Mouse (Mus musculus) intestine, embryonic 15.5 days (tissue): ENCODE results near the gene Dpyd. TPM values are rescaled to one million over a fixed set of nuclear protein-coding genes. Genes with fewer than 3 reads are reported as not detected.

Experiments used
- ATAC-seq: fragments of 200-750 bp; cut with Nextera tagmentation; 2 replicates; pipeline ENCODE4 v1.8.0; 2017; ENCODE audit warnings: moderate TSS enrichment, moderate library complexity
- H3K27ac ChIP-seq: fragments of 300-500 bp; sonication (generic); 2 replicates; pipeline ENCODE4 v1.5.1; 2015; ENCODE audit warnings: mild to moderate bottlenecking, inconsistent platforms
- H3K27me3 ChIP-seq: fragments of 300-500 bp; sonication (generic); replicated peaks from 2 replicates; pipeline ENCODE4 v1.6.1; 2015; ENCODE audit warnings: inconsistent platforms
- H3K36me3 ChIP-seq: fragments of 300-500 bp; sonication (generic); 2 replicates; pipeline ENCODE4 v1.6.1; 2015; ENCODE audit warnings: inconsistent platforms
- H3K4me1 ChIP-seq: fragments of 300-500 bp; sonication (generic); replicated peaks from 2 replicates; pipeline ENCODE4 v1.6.1; 2015; ENCODE audit warnings: inconsistent platforms
- H3K4me2 ChIP-seq: fragments of 300-500 bp; sonication (generic); replicated peaks from 2 replicates; pipeline ENCODE4 v1.6.1; 2015; ENCODE audit warnings: mild to moderate bottlenecking, inconsistent platforms
- H3K4me3 ChIP-seq: fragments of 300-500 bp; sonication (generic); replicated peaks from 2 replicates; pipeline ENCODE4 v1.5.1; 2015; ENCODE audit warnings: inconsistent platforms
- H3K9ac ChIP-seq: fragments of 300-500 bp; sonication (generic); 2 replicates; pipeline ENCODE4 v1.6.1; 2015; ENCODE audit warnings: inconsistent platforms
- H3K9me3 ChIP-seq: fragments of 300-500 bp; sonication (generic); 2 replicates; pipeline ENCODE4 v1.6.1; 2016; ENCODE audit warnings: inconsistent platforms
- WGBS: fragments of 180-500 bp; shearing (Covaris S2); methylation state at CpG from one replicate; pipeline ENCODE4 v1.1.7; 2015; 5-methylcytosine and 5-hydroxymethylcytosine counted together
- polyA plus RNA-seq: library from polyadenylated mRNA; unstranded; fragments of >200 nt; fragmentation: Nextera tagmentation; extraction: Ambion mirVana; gene quantifications from 2 replicates; pipeline ENCODE4 v1.2.1, GENCODE M21; 2015

Dpyd gene
- polyA plus RNA-seq, 1 experiment from 2014 or later = 24.2 TPM

DNA sequence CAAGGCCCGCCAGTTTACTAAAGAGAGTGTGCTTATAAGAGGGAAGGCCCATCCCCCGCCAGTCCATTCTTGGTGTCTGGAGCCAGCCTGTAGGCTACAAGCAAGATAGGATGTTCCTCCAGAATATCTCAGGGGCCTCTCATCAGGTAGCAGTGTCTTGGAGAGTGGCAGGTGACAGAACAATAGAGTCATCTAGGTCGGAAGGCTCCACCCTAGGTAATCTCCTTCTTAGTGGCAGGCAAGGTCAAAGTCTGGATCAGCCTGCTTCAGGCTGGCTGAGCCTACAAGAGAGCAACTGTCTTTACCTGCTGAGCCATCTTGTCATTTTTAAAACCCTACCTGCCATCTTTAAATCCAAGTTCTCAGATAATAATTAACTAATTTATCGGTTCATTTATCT is 596.7 kb downstream of the Dpyd start:
- Histone ChIP-seq H3K27ac (no peak overlapping the region), H3K36me3 (no peaks in the 10 kb centered on the region), H3K27me3 (no peaks in the 10 kb centered on the region), H3K9me3 (no peaks in the 10 kb centered on the region), H3K4me3 (no peak overlapping the region), H3K4me1 (no peaks in the 10 kb centered on the region), H3K4me2 (no peak overlapping the region), H3K9ac (no peak overlapping the region)
- 71% methylated on average over 4 of the region's 4 CpGs for WGBS
- ATAC-seq = peak; percentile 89

DNA sequence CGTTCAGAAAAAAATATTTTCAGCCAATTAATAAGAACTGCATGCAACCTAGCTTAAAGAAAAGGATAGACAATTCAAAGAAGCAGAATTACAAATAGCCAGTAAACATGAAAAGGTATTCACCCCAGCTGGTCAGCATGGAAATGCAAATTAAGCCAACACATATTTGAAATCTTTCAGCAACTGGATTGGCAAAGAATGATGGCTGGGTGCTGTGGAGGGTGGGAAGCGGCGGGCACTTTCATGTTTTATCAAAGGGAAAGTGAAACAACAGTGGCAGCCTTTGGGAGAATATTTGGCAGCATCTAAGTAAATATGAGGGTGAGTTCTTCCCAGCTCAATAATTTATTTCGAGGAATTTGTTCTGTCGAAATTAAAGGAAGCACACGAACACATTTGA is 603.8 kb downstream of the Dpyd start:
- no peaks in the 10 kb centered on the region for H3K36me3 ChIP-seq
- no peaks in the 10 kb centered on the region for H3K9me3 ChIP-seq
- no peak overlapping the region for H3K4me2 ChIP-seq
- ATAC-seq = no peak
- WGBS = 77% methylated on average over 6 of the region's 6 CpGs
- H3K9ac ChIP-seq = no peak overlapping the region
- no peak overlapping the region for H3K27ac ChIP-seq
- no peaks in the 10 kb centered on the region for H3K4me1 ChIP-seq
- no peaks in the 10 kb centered on the region for H3K27me3 ChIP-seq
- no peak overlapping the region for H3K4me3 ChIP-seq

DNA sequence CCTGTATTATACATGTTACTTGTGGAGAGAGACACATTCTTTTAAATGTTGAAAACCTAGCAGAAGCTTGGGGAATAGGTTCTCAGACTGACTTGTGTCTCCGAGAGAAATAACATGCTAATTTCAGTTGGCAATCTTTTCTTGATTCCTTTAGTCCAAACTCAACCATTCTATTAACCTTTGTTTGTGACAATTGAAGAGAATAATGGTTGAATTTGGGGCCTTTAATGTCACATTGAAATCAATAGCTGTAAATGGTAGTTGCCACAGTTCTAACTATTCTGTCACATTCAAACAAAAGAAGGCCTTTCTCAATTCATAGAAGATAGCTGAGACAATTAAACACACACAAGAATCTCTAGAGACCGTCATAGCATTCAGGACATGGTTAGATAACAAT is 606.2 kb downstream of the Dpyd start:
- H3K4me3 ChIP-seq = no peak overlapping the region
- no peaks in the 10 kb centered on the region for H3K9me3 ChIP-seq
- 79% methylated on average over 2 of the region's 2 CpGs for WGBS

DNA sequence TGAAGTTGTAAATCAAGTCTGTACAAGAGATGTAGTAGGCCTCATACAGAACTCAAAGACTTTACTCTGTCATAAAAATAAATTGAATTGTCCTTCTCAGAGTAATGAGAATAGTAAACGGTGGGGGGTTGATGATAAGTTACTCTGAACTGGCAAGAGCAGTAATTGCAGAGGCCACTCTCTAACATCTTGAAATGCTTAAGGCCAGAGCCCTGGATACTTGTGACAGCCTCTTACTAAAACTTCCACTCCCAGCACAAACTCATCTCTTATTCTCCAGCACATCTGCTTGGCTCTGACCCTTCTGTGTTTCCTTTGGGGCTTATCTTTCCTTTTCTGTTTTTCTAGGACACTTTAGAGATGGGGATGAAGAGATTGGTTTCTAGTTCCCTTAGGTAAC is 606.7 kb downstream of the Dpyd start:
- H3K9ac ChIP-seq = no peak overlapping the region
- H3K4me1 ChIP-seq = no peaks in the 10 kb centered on the region
- no peak overlapping the region for H3K4me3 ChIP-seq
- 0 out of 2 replicates have a peak, but pooled peaks have one; percentile 36 for ATAC-seq
- H3K27me3 ChIP-seq = no peaks in the 10 kb centered on the region
- H3K4me2 ChIP-seq = no peak overlapping the region
- no peaks in the 10 kb centered on the region for H3K36me3 ChIP-seq
- WGBS = 21% methylated on average over 1 of the region's 1 CpGs
- no peak overlapping the region for H3K27ac ChIP-seq
- H3K9me3 ChIP-seq = no peaks in the 10 kb centered on the region

More for the DNA sequence above, 606.2 kb downstream of the Dpyd start:
- Histone ChIP-seq H3K27me3 (no peaks in the 10 kb centered on the region), H3K27ac (no peak overlapping the region), H3K36me3 (no peaks in the 10 kb centered on the region), H3K9ac (no peak overlapping the region), H3K4me1 (no peaks in the 10 kb centered on the region), H3K4me2 (no peak overlapping the region)
- no peak for ATAC-seq

DNA sequence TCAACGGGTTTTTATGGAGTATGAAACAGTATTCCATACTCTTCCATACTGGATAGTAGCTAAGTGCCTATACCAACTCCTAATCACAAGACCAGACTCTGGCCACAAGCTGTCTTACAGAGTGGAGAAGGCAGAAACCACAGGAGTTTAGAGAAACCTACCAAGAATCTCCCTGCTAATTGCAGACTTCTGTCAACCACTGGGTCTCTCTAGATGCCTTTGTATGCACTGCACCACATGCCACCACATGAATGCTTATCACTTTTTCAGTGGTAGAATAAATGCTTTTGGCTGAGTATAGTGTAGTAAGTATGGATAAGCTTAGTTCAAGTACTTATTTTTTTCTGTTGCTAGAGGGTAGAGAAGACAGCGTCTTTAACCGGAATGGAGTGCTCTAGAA is 621.3 kb downstream of the Dpyd start:
- ATAC-seq = no peak
- Histone ChIP-seq H3K4me3 (no peak overlapping the region), H3K4me1 (no peaks in the 10 kb centered on the region), H3K4me2 (no peak overlapping the region), H3K9ac (no peak overlapping the region), H3K27me3 (no peaks in the 10 kb centered on the region), H3K9me3 (no peaks in the 10 kb centered on the region), H3K27ac (no peak overlapping the region), H3K36me3 (no peaks in the 10 kb centered on the region)
- WGBS = 90% methylated on average over 3 of the region's 3 CpGs

DNA sequence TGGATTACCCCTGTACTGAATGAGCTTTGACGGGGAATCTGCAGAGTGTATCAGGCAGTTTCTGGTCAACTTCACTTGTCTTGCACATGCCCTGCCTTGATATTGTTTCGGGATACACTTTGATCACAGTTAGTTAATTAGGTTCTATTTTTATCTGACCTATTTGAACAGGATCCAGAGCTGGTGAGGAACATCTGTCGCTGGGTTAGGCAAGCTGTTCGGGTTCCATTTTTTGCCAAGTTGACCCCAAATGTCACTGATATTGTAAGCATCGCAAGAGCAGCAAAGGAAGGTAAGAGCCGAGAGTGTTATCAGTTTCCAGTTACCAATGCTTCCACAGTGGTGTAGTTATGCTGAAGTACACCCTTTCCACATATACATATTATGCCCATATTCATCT is 632.1 kb downstream of the Dpyd start:
- H3K4me2 ChIP-seq = no peak overlapping the region
- H3K9me3 ChIP-seq = no peaks in the 10 kb centered on the region
- no peaks in the 10 kb centered on the region for H3K36me3 ChIP-seq
- H3K4me1 ChIP-seq = no peaks in the 10 kb centered on the region
- 78% methylated on average over 6 of the region's 6 CpGs for WGBS
- H3K27ac ChIP-seq = no peak overlapping the region
- H3K9ac ChIP-seq = no peak overlapping the region
- no peak overlapping the region for H3K4me3 ChIP-seq
- ATAC-seq = no peak
- H3K27me3 ChIP-seq = no peaks in the 10 kb centered on the region

DNA sequence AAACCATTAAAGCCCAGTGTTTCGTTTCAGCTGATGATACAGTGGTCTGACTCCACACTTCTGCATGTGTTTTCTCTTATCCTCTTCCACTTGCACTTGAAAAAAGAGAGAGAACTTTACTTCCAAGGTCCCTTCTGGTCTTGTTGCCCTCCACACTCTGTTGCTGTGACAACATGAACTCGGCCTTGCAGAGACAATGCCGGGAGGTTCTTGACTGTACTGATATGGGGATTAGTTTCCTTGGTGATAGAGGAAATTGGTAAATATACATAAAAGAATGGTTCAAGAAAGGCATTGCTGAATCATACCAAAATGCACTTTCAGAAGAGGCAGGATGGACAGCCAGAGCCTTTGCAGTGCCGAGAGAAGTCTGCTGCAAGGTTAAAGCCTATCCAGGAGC is 633.7 kb downstream of the Dpyd start:
- H3K9me3 ChIP-seq = no peaks in the 10 kb centered on the region
- H3K4me1 ChIP-seq = no peaks in the 10 kb centered on the region
- no peak overlapping the region for H3K9ac ChIP-seq
- no peak overlapping the region for H3K27ac ChIP-seq
- WGBS = 67% methylated on average over 4 of the region's 4 CpGs
- H3K4me3 ChIP-seq = no peak overlapping the region
- no peaks in the 10 kb centered on the region for H3K27me3 ChIP-seq
- no peaks in the 10 kb centered on the region for H3K36me3 ChIP-seq
- ATAC-seq = no peak
- no peak overlapping the region for H3K4me2 ChIP-seq

DNA sequence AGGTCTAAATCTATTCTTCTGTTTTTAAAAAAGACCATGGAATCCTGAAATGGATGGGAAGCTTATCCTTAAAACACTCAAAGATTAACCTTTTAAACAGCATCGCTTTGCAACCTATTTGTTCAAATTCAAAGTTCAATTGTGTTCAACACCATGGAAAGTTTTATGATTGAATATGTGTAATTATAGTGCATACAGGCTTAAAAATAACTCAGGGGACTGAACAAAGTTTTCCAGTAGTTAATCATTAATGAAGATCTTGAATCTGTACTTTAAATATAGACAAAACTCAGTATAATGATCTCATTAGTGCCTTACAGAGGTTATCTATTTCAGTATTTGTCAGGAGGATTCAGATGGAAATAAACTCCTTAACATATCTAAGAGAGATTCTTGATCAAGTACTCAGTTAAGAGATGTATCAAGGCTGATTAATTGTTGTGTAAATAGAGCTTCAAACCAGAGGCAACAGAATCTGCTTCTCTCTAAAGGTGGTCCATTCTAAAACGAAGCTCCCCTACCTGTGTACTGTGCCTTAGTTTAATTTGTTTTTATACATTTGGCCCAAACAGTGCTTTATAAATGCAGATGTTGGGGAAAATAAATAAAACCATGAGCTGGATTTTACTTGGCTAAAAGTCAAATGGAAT is 659.0 kb downstream of the Dpyd start:
- Histone ChIP-seq H3K4me1 (no peaks in the 10 kb centered on the region), H3K36me3 (no peaks in the 10 kb centered on the region), H3K27me3 (no peaks in the 10 kb centered on the region), H3K4me3 (no peak overlapping the region), H3K9ac (no peak overlapping the region), H3K27ac (no peak overlapping the region), H3K4me2 (no peak overlapping the region), H3K9me3 (no peaks in the 10 kb centered on the region)
- ATAC-seq = peak; percentile 80
- 41% methylated on average over 2 of the region's 2 CpGs for WGBS

DNA sequence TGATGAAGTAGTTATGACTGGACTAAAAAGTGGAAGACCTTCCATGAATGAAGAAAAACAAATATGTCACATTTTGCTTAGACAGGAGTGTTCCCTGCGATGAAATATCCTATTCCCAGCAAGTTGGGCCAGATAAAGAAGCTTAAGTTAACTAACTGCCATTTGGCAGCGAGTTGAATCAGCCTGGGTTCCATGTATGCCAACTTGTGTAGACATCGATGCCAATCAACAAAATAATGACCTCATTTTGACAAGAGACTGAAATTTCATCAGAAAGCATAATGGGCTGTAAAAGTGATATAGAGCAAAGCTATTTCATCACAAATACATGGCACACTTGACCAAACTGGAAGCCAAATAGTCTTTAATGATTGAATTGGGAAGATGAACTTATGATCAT is 681.3 kb downstream of the Dpyd start:
- Histone ChIP-seq H3K27me3 (no peaks in the 10 kb centered on the region), H3K4me2 (no peak overlapping the region), H3K27ac (no peak overlapping the region), H3K4me1 (no peaks in the 10 kb centered on the region), H3K9ac (no peak overlapping the region), H3K36me3 (no peaks in the 10 kb centered on the region), H3K9me3 (no peaks in the 10 kb centered on the region), H3K4me3 (no peak overlapping the region)
- no peak for ATAC-seq
- WGBS = 84% methylated on average over 3 of the region's 3 CpGs

DNA sequence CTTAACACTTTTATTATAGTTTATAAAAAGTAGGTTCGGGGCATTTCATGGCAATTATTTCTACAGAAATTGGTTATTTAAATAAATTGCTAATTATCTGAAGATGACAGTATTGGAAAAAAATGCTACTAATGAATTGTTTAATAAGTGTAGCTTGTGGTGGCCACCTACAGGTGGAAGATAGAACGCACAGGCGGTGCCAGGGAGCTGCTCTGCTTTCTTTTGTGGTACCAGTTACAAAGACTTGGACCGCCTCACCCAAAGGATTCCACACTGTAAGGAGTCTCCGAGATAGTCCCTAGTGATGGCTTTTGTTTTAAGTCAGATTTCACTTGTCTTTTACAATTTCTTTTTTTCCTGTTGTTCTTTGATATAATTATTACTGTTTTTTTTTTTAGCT is 694.6 kb downstream of the Dpyd start:
- Histone ChIP-seq H3K9ac (no peak overlapping the region), H3K4me1 (no peaks in the 10 kb centered on the region), H3K4me2 (no peak overlapping the region), H3K9me3 (no peaks in the 10 kb centered on the region), H3K36me3 (no peaks in the 10 kb centered on the region), H3K4me3 (no peak overlapping the region), H3K27me3 (no peaks in the 10 kb centered on the region), H3K27ac (no peak overlapping the region)
- 54% methylated on average over 5 of the region's 5 CpGs for WGBS
- ATAC-seq = no peak

DNA sequence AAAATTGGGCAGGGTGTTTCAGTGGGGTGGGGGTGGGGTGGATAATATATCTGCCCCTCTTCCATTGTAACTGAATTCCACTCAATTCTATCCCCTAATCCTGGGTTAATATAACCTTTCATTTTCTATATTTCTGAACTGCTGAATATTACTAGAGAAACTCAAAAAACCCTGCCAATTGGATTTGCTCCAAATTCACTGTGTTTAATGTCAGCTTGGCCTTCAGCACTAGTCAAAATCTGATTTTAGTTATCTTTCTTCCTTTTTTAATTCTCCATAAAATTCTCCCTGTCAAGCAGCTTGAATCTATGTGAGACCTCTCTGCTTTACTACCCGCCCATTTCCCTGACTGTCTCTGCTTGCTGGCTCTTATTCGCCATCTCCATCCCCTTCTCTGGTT is 713.3 kb downstream of the Dpyd start:
- ATAC-seq = no peak
- no peaks in the 10 kb centered on the region for H3K4me1 ChIP-seq
- WGBS = 72% methylated on average over 2 of the region's 2 CpGs

DNA sequence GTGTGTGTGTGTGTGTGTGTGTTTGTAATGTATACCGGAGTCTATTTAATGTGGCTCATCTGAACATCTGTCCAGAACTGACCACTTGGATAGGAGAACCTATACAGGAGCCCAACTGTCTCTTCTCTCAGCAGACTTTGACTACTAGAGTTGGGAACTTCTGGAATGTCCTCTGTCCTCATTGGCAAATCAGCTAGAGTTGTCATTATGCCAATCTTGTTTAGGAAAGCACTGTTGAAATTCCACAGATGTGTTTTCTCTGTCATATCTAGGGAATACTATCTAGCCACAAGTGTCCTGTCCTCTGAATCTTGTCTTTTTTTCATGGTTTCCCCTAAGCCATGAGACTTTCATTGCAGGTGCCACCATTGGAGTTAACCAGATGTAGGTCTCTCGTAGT is 718.7 kb downstream of the Dpyd start:
- Histone ChIP-seq H3K27ac (no peak overlapping the region), H3K36me3 (no peaks in the 10 kb centered on the region), H3K9ac (no peak overlapping the region), H3K9me3 (no peaks in the 10 kb centered on the region), H3K4me3 (no peak overlapping the region), H3K4me2 (no peak overlapping the region), H3K4me1 (no peaks in the 10 kb centered on the region), H3K27me3 (no peaks in the 10 kb centered on the region)
- WGBS = 94% methylated on average over 2 of the region's 2 CpGs
- no peak for ATAC-seq

More for the DNA sequence above, 713.3 kb downstream of the Dpyd start:
- Histone ChIP-seq H3K36me3 (no peaks in the 10 kb centered on the region), H3K4me3 (no peak overlapping the region), H3K27me3 (no peaks in the 10 kb centered on the region), H3K4me2 (no peak overlapping the region), H3K9me3 (no peaks in the 10 kb centered on the region), H3K9ac (no peak overlapping the region), H3K27ac (no peak overlapping the region)

DNA sequence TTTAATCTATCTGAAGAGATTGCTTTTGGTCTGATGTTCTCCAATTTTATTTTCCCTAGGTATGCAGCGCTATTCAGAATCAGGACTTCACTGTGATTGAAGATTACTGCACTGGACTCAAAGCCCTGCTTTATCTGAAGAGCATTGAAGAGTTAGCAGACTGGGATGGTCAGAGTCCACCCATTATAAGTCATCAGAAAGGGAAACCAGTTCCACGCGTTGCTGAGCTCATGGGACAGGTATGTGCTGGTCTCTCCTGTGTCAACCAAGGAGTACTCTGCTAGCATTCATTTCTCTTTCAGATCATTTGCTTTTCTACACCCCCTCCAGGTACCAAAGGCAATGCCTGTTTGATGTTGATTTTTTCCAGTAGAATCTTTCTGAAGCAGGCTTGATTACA is 752.8 kb downstream of the Dpyd start:
- Histone ChIP-seq H3K4me3 (no peak overlapping the region), H3K9me3 (no peaks in the 10 kb centered on the region), H3K4me2 (no peak overlapping the region), H3K4me1 (no peaks in the 10 kb centered on the region), H3K9ac (no peak overlapping the region), H3K36me3 (no peaks in the 10 kb centered on the region), H3K27ac (no peak overlapping the region), H3K27me3 (no peaks in the 10 kb centered on the region)
- 73% methylated on average over 3 of the region's 3 CpGs for WGBS
- ATAC-seq = peak; percentile 84
